Mouse (Mus musculus) urinary bladder, adult 18-20 months (tissue): ENCODE data around the gene Tnfsf12.

Source experiments
- DNase-seq, 2 experiments: peaks; one replicate each; pipeline ENCODE4 v3.0.0; 2022; ENCODE audit warnings: low spot score in 2 of 2, mixed read lengths in 2 of 2

Tnfsf12 gene

GRCm38 (mm10) chr11:69655264-69656064 is 40.2 kb downstream of the Tnfsf12 start, which contains the start of gene Sox15:
Gene Sox15, plus strand, starts transcription at chr11:69655314.
- peak; percentile 50 to 76 for DNase-seq

GRCm38 (mm10) chr11:69654760-69655159 is 40.9 kb downstream of the Tnfsf12 start:
- no peak for DNase-seq

- DNase-seq, result no peak
Observed at GRCm38 (mm10) chr11:69653399-69653798, 42.2 kb downstream of the Tnfsf12 start.

GRCm38 (mm10) chr11:69645860-69646259 is 49.8 kb downstream of the Tnfsf12 start:
- no peak for DNase-seq
